Mouse (Mus musculus) intestine, embryonic 16.5 days (tissue): ENCODE data around the gene Fam166b. TPM values are rescaled to one million over a fixed set of nuclear protein-coding genes. Genes with fewer than 3 reads are reported as not detected.

Experiments
- ATAC-seq: fragments of 200-750 bp; cut with Nextera tagmentation; 2 replicates; pipeline ENCODE4 v1.8.0; 2017; ENCODE audit warnings: moderate TSS enrichment, moderate library complexity
- H3K27ac ChIP-seq: fragments of 300-500 bp; sonication (generic); 2 replicates; pipeline ENCODE4 v1.5.1; 2014; ENCODE audit warnings: mild to moderate bottlenecking, low read length
- H3K27me3 ChIP-seq: fragments of 300-500 bp; sonication (generic); replicated peaks from 2 replicates; pipeline ENCODE4 v1.6.1; 2014; ENCODE audit warnings: low read length, control low read depth, mixed read lengths; ENCODE audit not compliant: control insufficient read depth, insufficient read depth
- H3K36me3 ChIP-seq: fragments of 300-500 bp; sonication (generic); 2 replicates; pipeline ENCODE4 v1.6.1; 2014; ENCODE audit warnings: low read length, control low read depth; ENCODE audit not compliant: control insufficient read depth, insufficient read depth
- H3K4me1 ChIP-seq: fragments of 300-500 bp; sonication (generic); 2 replicates; pipeline ENCODE4 v1.6.1; 2014; ENCODE audit warnings: low read length, control low read depth, mixed read lengths; ENCODE audit not compliant: control insufficient read depth, insufficient read depth
- H3K4me2 ChIP-seq: fragments of 300-500 bp; sonication (generic); 2 replicates; pipeline ENCODE4 v1.6.1; 2014; ENCODE audit warnings: low read depth, low read length, control low read depth
- H3K4me3 ChIP-seq: fragments of 300-500 bp; sonication (generic); 2 replicates; pipeline ENCODE4 v1.5.1; 2014; ENCODE audit warnings: mild to moderate bottlenecking, low read length
- H3K9ac ChIP-seq: fragments of 300-500 bp; sonication (generic); 2 replicates; pipeline ENCODE4 v1.6.1; 2014; ENCODE audit warnings: low read depth, low read length
- H3K9me3 ChIP-seq: fragments of 300-500 bp; sonication (generic); 2 replicates; pipeline ENCODE4 v1.6.1; 2016; ENCODE audit warnings: low read length, control low read depth; ENCODE audit not compliant: control insufficient read depth
- WGBS: fragments of 180-500 bp; shearing (Covaris S2); extraction: QIAGEN DNeasy Blood & Tissue Kit; methylation state at CpG from one replicate; pipeline ENCODE4 v1.1.7; 2014; 5-methylcytosine and 5-hydroxymethylcytosine counted together
- polyA plus RNA-seq: library from polyadenylated mRNA; unstranded; fragments of >200 nt; fragmentation: Nextera tagmentation; extraction: Ambion mirVana; gene quantifications from 2 replicates; pipeline ENCODE4 v1.2.1, GENCODE M21; 2015

Fam166b gene
- polyA plus RNA-seq, 1 experiment from 2014 or later, result 0.10 TPM

GRCm38 (mm10) chr4:43456470-43456869 is 27.5 kb upstream of the Fam166b start:
- 30% methylated on average over 4 of the region's 4 CpGs for WGBS

GRCm38 (mm10) chr4:43454041-43454836 is 25.3 kb upstream of the Fam166b start, which contains the start of gene Cd72:
Gene Cd72, minus strand, starts transcription at chr4:43454628.
- H3K9ac ChIP-seq, result peak within 1 kb of the TSS; percentile 59
- H3K36me3 ChIP-seq, result no peaks in the 10 kb centered on the region
- H3K4me1 ChIP-seq, result peaks cover 11% of the 10 kb centered on the region
- peak; percentile 48; the same call in 1 of the 2 replicates for ATAC-seq
- H3K4me3 ChIP-seq, result peak within 1 kb of the TSS; percentile 21
- H3K9me3 ChIP-seq, result no peaks in the 10 kb centered on the region
- peaks cover 20% of the 10 kb centered on the region for H3K27me3 ChIP-seq
- H3K27ac ChIP-seq, result no peak within 1 kb of the TSS
- WGBS, result 32% methylated on average over 20 of the region's 20 CpGs
- peak within 1 kb of the TSS; percentile 47 for H3K4me2 ChIP-seq

More at GRCm38 (mm10) chr4:43456470-43456869, 27.5 kb upstream of the Fam166b start:
- peaks cover 11% of the 10 kb centered on the region for H3K4me1 ChIP-seq
- H3K9me3 ChIP-seq, result no peaks in the 10 kb centered on the region
- H3K27ac ChIP-seq, result no peak overlapping the region
- no peak for ATAC-seq
- H3K36me3 ChIP-seq, result no peaks in the 10 kb centered on the region
- H3K4me3 ChIP-seq, result no peak overlapping the region
- peaks cover 20% of the 10 kb centered on the region for H3K27me3 ChIP-seq
- H3K4me2 ChIP-seq, result no peak overlapping the region
- H3K9ac ChIP-seq, result no peak overlapping the region

GRCm38 (mm10) chr4:43453413-43453812 is 24.5 kb upstream of the Fam166b start:
- Histone ChIP-seq H3K4me3 (peak overlapping the region; percentile 21), H3K4me1 (peaks cover 11% of the 10 kb centered on the region), H3K9me3 (no peaks in the 10 kb centered on the region), H3K27me3 (peaks cover 20% of the 10 kb centered on the region), H3K4me2 (peak overlapping the region; percentile 47), H3K36me3 (no peaks in the 10 kb centered on the region), H3K9ac (peak overlapping the region; percentile 59), H3K27ac (no peak overlapping the region)
- 1% methylated on average over 18 of the region's 18 CpGs for WGBS
- no peak for ATAC-seq

- peaks cover 11% of the 10 kb centered on the region for H3K4me1 ChIP-seq
- H3K27me3 ChIP-seq, result peaks cover 20% of the 10 kb centered on the region
Observed at GRCm38 (mm10) chr4:43452315-43452714, 23.4 kb upstream of the Fam166b start.

GRCm38 (mm10) chr4:43448554-43448953 is 19.6 kb upstream of the Fam166b start:
- Histone ChIP-seq H3K9me3 (no peaks in the 10 kb centered on the region), H3K4me1 (peaks cover 18% of the 10 kb centered on the region), H3K27ac (no peak overlapping the region), H3K9ac (no peak overlapping the region), H3K4me3 (no peak overlapping the region), H3K27me3 (peaks cover 10% of the 10 kb centered on the region), H3K36me3 (peaks cover 9% of the 10 kb centered on the region; the same call in 1 of the 2 replicates), H3K4me2 (no peak overlapping the region)
- 87% methylated on average over 3 of the region's 3 CpGs for WGBS
- ATAC-seq, result no peak

More at GRCm38 (mm10) chr4:43452315-43452714, 23.4 kb upstream of the Fam166b start:
- Histone ChIP-seq H3K4me3 (no peak overlapping the region), H3K36me3 (no peaks in the 10 kb centered on the region), H3K9me3 (no peaks in the 10 kb centered on the region), H3K4me2 (no peak overlapping the region), H3K27ac (no peak overlapping the region), H3K9ac (no peak overlapping the region)
- 38% methylated on average over 11 of the region's 11 CpGs for WGBS
- no peak for ATAC-seq

GRCm38 (mm10) chr4:43447251-43447650 is 18.3 kb upstream of the Fam166b start:
- H3K27me3 ChIP-seq, result peaks cover 5% of the 10 kb centered on the region; the same call in 1 of the 2 replicates
- H3K4me1 ChIP-seq, result peaks cover 11% of the 10 kb centered on the region
- WGBS, result 90% methylated on average over 13 of the region's 13 CpGs
- no peaks in the 10 kb centered on the region for H3K9me3 ChIP-seq
- no peak overlapping the region for H3K4me2 ChIP-seq
- H3K4me3 ChIP-seq, result no peak overlapping the region
- peaks cover 9% of the 10 kb centered on the region; the same call in 1 of the 2 replicates for H3K36me3 ChIP-seq
- no peak overlapping the region for H3K27ac ChIP-seq
- H3K9ac ChIP-seq, result no peak overlapping the region
- no peak for ATAC-seq

- H3K4me1 ChIP-seq, result peaks cover 9% of the 10 kb centered on the region
- peak; percentile 21; the same call in 1 of the 2 replicates for ATAC-seq
- H3K4me3 ChIP-seq, result peak overlapping the region; percentile 86
- WGBS, result under 1% methylated on average over 28 of the region's 28 CpGs
- H3K36me3 ChIP-seq, result peaks cover 9% of the 10 kb centered on the region; the same call in 1 of the 2 replicates
- H3K27ac ChIP-seq, result peak overlapping the region; percentile 95
- no peaks in the 10 kb centered on the region for H3K9me3 ChIP-seq
- H3K27me3 ChIP-seq, result no peaks in the 10 kb centered on the region
- H3K4me2 ChIP-seq, result peak overlapping the region; percentile 75
- H3K9ac ChIP-seq, result peak overlapping the region; percentile 98
Observed at GRCm38 (mm10) chr4:43443511-43443910, 14.6 kb upstream of the Fam166b start.

- Histone ChIP-seq H3K9me3 (no peaks in the 10 kb centered on the region), H3K4me1 (peaks cover 9% of the 10 kb centered on the region), H3K9ac (peak overlapping the region; percentile 98), H3K36me3 (peaks cover 9% of the 10 kb centered on the region; the same call in 1 of the 2 replicates), H3K27me3 (no peaks in the 10 kb centered on the region), H3K4me3 (peak overlapping the region; percentile 86), H3K27ac (peak overlapping the region; percentile 95), H3K4me2 (peak overlapping the region; percentile 75)
- under 1% methylated on average over 74 of the region's 88 CpGs for WGBS
- peak; percentile 85 for ATAC-seq
Observed at GRCm38 (mm10) chr4:43442456-43443361, 13.8 kb upstream of the Fam166b start.

GRCm38 (mm10) chr4:43442044-43442443 is 13.1 kb upstream of the Fam166b start:
- H3K9me3 ChIP-seq, result no peaks in the 10 kb centered on the region
- H3K27ac ChIP-seq, result peak overlapping the region; percentile 95
- WGBS, result under 1% methylated on average over 33 of the region's 33 CpGs
- peak; percentile 92 for ATAC-seq
- H3K9ac ChIP-seq, result peak overlapping the region; percentile 98
- H3K4me1 ChIP-seq, result peaks cover 9% of the 10 kb centered on the region
- H3K36me3 ChIP-seq, result peaks cover 9% of the 10 kb centered on the region; the same call in 1 of the 2 replicates
- H3K4me2 ChIP-seq, result peak overlapping the region; percentile 75
- H3K27me3 ChIP-seq, result no peaks in the 10 kb centered on the region
- H3K4me3 ChIP-seq, result peak overlapping the region; percentile 86
